Mouse (Mus musculus) lung, postnatal 0 days (tissue): ENCODE measurements around the gene Rptor.

Experiments
- CTCF ChIP-seq: IDR thresholded peaks from 2 replicates; pipeline ENCODE4 v1.5.1; 2016; ENCODE audit warnings: antibody characterized with exemption, mild to moderate bottlenecking
- EP300 ChIP-seq: IDR thresholded peaks from 2 replicates; pipeline ENCODE4 v1.6.1; 2016; ENCODE audit warnings: antibody characterized with exemption, mild to moderate bottlenecking, control low read depth

DNA sequence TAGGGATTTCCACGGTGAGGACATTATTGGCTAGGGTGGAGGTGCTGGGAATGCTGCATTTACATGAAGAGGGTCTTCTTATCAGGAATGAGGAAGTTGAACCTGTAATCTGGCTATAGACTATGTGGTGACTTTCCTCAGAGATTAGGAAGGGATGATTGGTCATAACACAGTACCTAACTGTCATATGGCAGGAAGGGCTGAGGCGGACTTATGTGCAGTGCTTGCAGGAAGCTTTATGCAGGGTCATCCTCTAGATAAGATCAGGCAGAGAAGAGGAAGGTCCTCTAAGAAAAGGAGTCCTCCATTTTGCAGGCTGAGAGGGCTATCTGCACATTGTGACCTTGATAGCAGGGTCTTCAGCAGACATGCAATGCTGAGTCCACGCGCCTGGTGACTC lies 180.9 kb downstream of the Rptor start:
- TF ChIP-seq CTCF (no peak), EP300 (no peak)
